Mouse (Mus musculus): ENCODE data around the gene Gm10447. TPM values are rescaled to one million over a fixed set of nuclear protein-coding genes. Genes with fewer than 3 reads are reported as not detected.

Gm10447 gene
- polyA plus RNA-seq (2012; rRNA removed): 0.35 and 0.66 TPM in 2 replicates

DNA sequence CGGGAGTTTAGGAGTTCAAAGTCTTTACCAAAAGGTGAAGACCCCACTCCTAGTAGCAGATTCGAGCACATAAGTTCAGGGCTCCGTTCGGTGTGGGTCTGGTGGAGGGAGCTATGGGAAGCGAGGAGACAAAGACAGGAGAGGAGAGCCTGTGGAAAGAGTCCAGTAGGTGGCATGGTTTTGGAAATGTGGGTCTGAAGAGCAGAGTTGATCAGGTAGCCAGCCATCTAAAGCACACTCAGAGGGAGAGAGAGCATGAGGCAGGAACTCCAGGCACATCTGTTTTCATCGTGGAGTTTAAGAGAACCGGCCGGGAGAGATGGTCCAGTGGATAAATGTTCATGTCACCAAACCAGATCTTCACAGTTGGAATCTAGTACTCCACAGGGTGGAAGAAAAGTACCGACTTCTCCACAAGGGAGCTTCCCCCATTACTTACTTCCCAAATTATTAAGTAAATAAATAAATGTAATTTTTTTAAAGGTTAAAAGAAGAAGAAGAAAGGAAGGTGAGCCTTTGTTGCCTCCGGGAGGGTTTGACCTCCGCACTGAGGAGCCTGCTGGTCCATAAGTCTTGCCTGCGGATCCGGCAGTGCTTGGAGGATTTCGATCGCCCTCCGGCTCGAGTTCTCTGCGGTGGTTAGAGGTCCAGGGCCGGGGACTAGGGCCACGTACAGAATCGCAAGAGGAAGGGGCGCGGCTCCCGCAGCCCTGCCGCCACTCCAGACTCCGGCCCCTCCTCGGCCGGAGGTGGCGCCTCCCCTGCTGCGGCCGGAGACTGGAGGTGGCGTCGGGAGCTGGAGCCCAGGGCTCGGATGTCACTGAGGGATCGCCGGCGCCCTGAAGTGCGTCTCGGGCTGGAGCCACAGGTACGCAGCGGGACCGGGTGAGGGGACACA is at the start of gene Gm10447, which contains the start of gene Shroom1:
Gene Gm10447, minus strand, starts transcription at position 637 of the 898 bp plus-strand sequence.
Gene Shroom1, plus strand, starts transcription at position 732 of the 898 bp plus-strand sequence.

GRCm38 (mm10) chr11:53479783-53480301 is 22.9 kb upstream of the Gm10447 start, which contains the start of the genes Gm9945 and Sowaha:
Gene Gm9945, plus strand, starts transcription at chr11:53480166.
Gene Sowaha, minus strand, starts transcription at chr11:53480274.

GRCm38 (mm10) chr11:53469968-53470695 is 13.2 kb upstream of the Gm10447 start, which contains the start of gene Gm9837:
Gene Gm9837, minus strand, starts transcription at chr11:53470479.

GRCm38 (mm10) chr11:53430670-53431346 is 26.1 kb downstream of the Gm10447 start, which contains the start of the genes Uqcrq and Gdf9:
Gene Uqcrq, minus strand, starts transcription at chr11:53430831.
Gene Gdf9, plus strand, starts transcription at chr11:53431023.

DNA sequence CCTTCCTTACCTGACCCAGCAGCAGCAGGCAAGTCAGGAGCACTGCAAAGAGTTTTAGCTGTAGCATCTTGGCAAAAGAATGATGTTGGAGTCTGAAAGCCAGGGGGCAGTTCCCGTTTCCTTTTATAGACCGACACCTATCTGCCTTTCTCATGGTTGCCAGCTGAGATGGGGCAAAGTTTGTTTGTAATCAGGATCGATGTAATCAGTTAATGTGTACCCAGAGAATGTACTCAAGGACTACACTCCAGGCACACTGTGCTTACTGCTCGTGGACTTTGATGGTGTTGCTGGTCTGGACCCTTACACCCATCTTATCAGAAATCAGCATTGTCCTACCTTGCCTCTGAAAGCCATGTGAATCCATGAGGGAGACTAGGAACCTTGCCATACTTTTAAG is 33.9 kb downstream of the Gm10447 start, which contains the start of gene Leap2:
Gene Leap2, minus strand, starts transcription at position 135 of the 400 bp plus-strand sequence.

Other genes starting within 250 kb of the Gm10447 start
- 44.7 and 64.8 TPM in 2 replicates for gene Hspa4, start 156.7 kb downstream of the Gm10447 start, polyA plus RNA-seq (2012; rRNA removed)
- gene Zcchc10, start 132.4 kb downstream of the Gm10447 start, polyA plus RNA-seq (2012; rRNA removed): 7.2 and 8.0 TPM in 2 replicates
- gene Aff4, start 106.3 kb downstream of the Gm10447 start, polyA plus RNA-seq (2012; rRNA removed): 17.8 and 19.3 TPM in 2 replicates
- not detected in 2 replicates for gene Leap2, start 33.9 kb downstream of the Gm10447 start, polyA plus RNA-seq (2012; rRNA removed)
- 505 and 545 TPM in 2 replicates for gene Uqcrq, start 26.3 kb downstream of the Gm10447 start, polyA plus RNA-seq (2012; rRNA removed)
- gene Gdf9, start 26.1 kb downstream of the Gm10447 start, polyA plus RNA-seq (2012; rRNA removed): 88.1 and 116 TPM in 2 replicates
- gene Shroom1, start 95 bp upstream of the Gm10447 start, polyA plus RNA-seq (2012; rRNA removed): 6.0 and 7.2 TPM in 2 replicates
- not detected in 2 replicates for gene Gm9837, start 13.4 kb upstream of the Gm10447 start, polyA plus RNA-seq (2012; rRNA removed)
- not detected in 2 replicates for gene Gm9945, start 23.1 kb upstream of the Gm10447 start, polyA plus RNA-seq (2012; rRNA removed)
- 1.5 and 1.8 TPM in 2 replicates for gene Sowaha, start 23.2 kb upstream of the Gm10447 start, polyA plus RNA-seq (2012; rRNA removed)
- gene Sept8, start 62.1 kb upstream of the Gm10447 start, polyA plus RNA-seq (2012; rRNA removed): 33.7 and 34.6 TPM in 2 replicates
- 6.0 and 10.9 TPM in 2 replicates for gene Kif3a, start 110.3 kb upstream of the Gm10447 start, polyA plus RNA-seq (2012; rRNA removed)
- gene Il4, start 161.6 kb upstream of the Gm10447 start, polyA plus RNA-seq (2012; rRNA removed): not detected in 2 replicates
- not detected in 2 replicates for gene Il13, start 177.6 kb upstream of the Gm10447 start, polyA plus RNA-seq (2012; rRNA removed)